Mouse (Mus musculus) cerebral cortex, adult 2 months (tissue): ENCODE measurements around the gene Ttc25.

Experiments
- WGBS: fragments of 180-500 bp; shearing (Covaris S2); methylation state at CpG from one replicate; pipeline ENCODE4 v1.1.7; 2018; 5-methylcytosine and 5-hydroxymethylcytosine counted together

Gene Ttc25

GRCm38 (mm10) chr11:100528375-100529165 is 16.8 kb upstream of the Ttc25 start:
- WGBS: 29% methylated on average over 19 of the region's 19 CpGs

GRCm38 (mm10) chr11:100533871-100534270 is 11.5 kb upstream of the Ttc25 start:
- WGBS: 67% methylated on average over 6 of the region's 6 CpGs

GRCm38 (mm10) chr11:100534411-100534810 is 11.0 kb upstream of the Ttc25 start:
- WGBS: 91% methylated on average over 2 of the region's 2 CpGs

GRCm38 (mm10) chr11:100534821-100535220 is 10.6 kb upstream of the Ttc25 start:
- 95% methylated on average over 6 of the region's 6 CpGs for WGBS

- 82% methylated on average over 1 of the region's 1 CpGs for WGBS
Measured at GRCm38 (mm10) chr11:100535996-100536395, 9.4 kb upstream of the Ttc25 start.

GRCm38 (mm10) chr11:100540966-100541365 is 4.4 kb upstream of the Ttc25 start:
- 77% methylated on average over 6 of the region's 6 CpGs for WGBS

- WGBS: 86% methylated on average over 2 of the region's 2 CpGs
Measured at GRCm38 (mm10) chr11:100541577-100541976, 3.8 kb upstream of the Ttc25 start.

- WGBS: 26% methylated on average over 7 of the region's 7 CpGs
Measured at GRCm38 (mm10) chr11:100545746-100546085, 309 bp downstream of the Ttc25 start.

- 76% methylated on average over 6 of the region's 6 CpGs for WGBS
Measured at GRCm38 (mm10) chr11:100546955-100547354, 1.5 kb downstream of the Ttc25 start.

GRCm38 (mm10) chr11:100548141-100548540 is 2.7 kb downstream of the Ttc25 start:
- 82% methylated on average over 6 of the region's 6 CpGs for WGBS

GRCm38 (mm10) chr11:100549466-100549865 is 4.1 kb downstream of the Ttc25 start:
- 92% methylated on average over 8 of the region's 8 CpGs for WGBS

- 83% methylated on average over 6 of the region's 6 CpGs for WGBS
Measured at GRCm38 (mm10) chr11:100550101-100550500, 4.7 kb downstream of the Ttc25 start.

GRCm38 (mm10) chr11:100552842-100553241 is 7.4 kb downstream of the Ttc25 start:
- 79% methylated on average over 4 of the region's 4 CpGs for WGBS

- WGBS: 18% methylated on average over 11 of the region's 11 CpGs
Measured at GRCm38 (mm10) chr11:100555583-100555982, 10.2 kb downstream of the Ttc25 start.

GRCm38 (mm10) chr11:100557563-100557962 is 12.2 kb downstream of the Ttc25 start:
- WGBS: 87% methylated on average over 3 of the region's 3 CpGs

GRCm38 (mm10) chr11:100559476-100559875 is 14.1 kb downstream of the Ttc25 start:
- 80% methylated on average over 7 of the region's 7 CpGs for WGBS

- 46% methylated on average over 5 of the region's 5 CpGs for WGBS
Measured at GRCm38 (mm10) chr11:100561748-100562147, 16.3 kb downstream of the Ttc25 start.

- 46% methylated on average over 15 of the region's 15 CpGs for WGBS
Measured at GRCm38 (mm10) chr11:100564297-100564696, 18.9 kb downstream of the Ttc25 start.

- WGBS: 61% methylated on average over 6 of the region's 6 CpGs
Measured at GRCm38 (mm10) chr11:100564703-100565102, 19.3 kb downstream of the Ttc25 start.

- WGBS: 75% methylated on average over 5 of the region's 5 CpGs
Measured at GRCm38 (mm10) chr11:100567229-100567628, 21.8 kb downstream of the Ttc25 start.

- 70% methylated on average over 9 of the region's 9 CpGs for WGBS
Measured at GRCm38 (mm10) chr11:100567815-100568245, 22.4 kb downstream of the Ttc25 start.

GRCm38 (mm10) chr11:100568692-100569091 is 23.3 kb downstream of the Ttc25 start:
- 93% methylated on average over 8 of the region's 8 CpGs for WGBS

- 61% methylated on average over 9 of the region's 9 CpGs for WGBS
Measured at GRCm38 (mm10) chr11:100569789-100570188, 24.4 kb downstream of the Ttc25 start.
